Mouse (Mus musculus) stomach, embryonic 14.5 days (tissue): ENCODE data around the gene Cnnm3. TPM values are rescaled to one million over a fixed set of nuclear protein-coding genes. Genes with fewer than 3 reads are reported as not detected.

Source experiments
- ATAC-seq: fragments of 200-750 bp; cut with Nextera tagmentation; 2 replicates; pipeline ENCODE4 v1.8.0; 2017; ENCODE audit warnings: low read depth, moderate TSS enrichment; ENCODE audit not compliant: insufficient number of reproducible peaks, insufficient read depth, low FRiP score
- H3K27ac ChIP-seq: fragments of 300-500 bp; sonication (generic); 2 replicates; pipeline ENCODE4 v1.5.1; 2014; ENCODE audit warnings: mild to moderate bottlenecking, low read length, moderate library complexity, mixed read lengths
- H3K27me3 ChIP-seq: fragments of 300-500 bp; sonication (generic); 2 replicates; pipeline ENCODE4 v1.6.1; 2014; ENCODE audit warnings: low read length, control low read depth, mixed read lengths; ENCODE audit not compliant: control insufficient read depth, insufficient read depth
- H3K36me3 ChIP-seq: fragments of 300-500 bp; sonication (generic); 2 replicates; pipeline ENCODE4 v1.6.1; 2014; ENCODE audit warnings: mild to moderate bottlenecking, control low read depth, low read length, moderate library complexity, mixed read lengths; ENCODE audit not compliant: control insufficient read depth, insufficient read depth
- H3K4me1 ChIP-seq: fragments of 300-500 bp; sonication (generic); 2 replicates; pipeline ENCODE4 v1.6.1; 2014; ENCODE audit warnings: low read length, control low read depth, mixed read lengths; ENCODE audit not compliant: control insufficient read depth, insufficient read depth
- H3K4me2 ChIP-seq: fragments of 300-500 bp; sonication (generic); replicated peaks from 2 replicates; pipeline ENCODE4 v1.6.1; 2014; ENCODE audit warnings: low read depth, low read length, control low read depth
- H3K4me3 ChIP-seq: fragments of 300-500 bp; sonication (generic); 2 replicates; pipeline ENCODE4 v1.5.1; 2014; ENCODE audit warnings: low read depth, low read length, control low read depth
- H3K9ac ChIP-seq: fragments of 300-500 bp; sonication (generic); replicated peaks from 2 replicates; pipeline ENCODE4 v1.6.1; 2014; ENCODE audit warnings: low read depth, mild to moderate bottlenecking, control low read depth, low read length, moderate library complexity, mixed read lengths
- H3K9me3 ChIP-seq: fragments of 300-500 bp; sonication (generic); 2 replicates; pipeline ENCODE4 v1.6.1; 2016; ENCODE audit warnings: low read depth, low read length, control low read depth; ENCODE audit not compliant: control insufficient read depth
- WGBS: fragments of 180-500 bp; shearing (Covaris S2); extraction: QIAGEN DNeasy Blood & Tissue Kit; methylation state at CpG from one replicate; pipeline ENCODE4 v1.1.7; 2014; 5-methylcytosine and 5-hydroxymethylcytosine counted together
- polyA plus RNA-seq: library from polyadenylated mRNA; unstranded; fragments of >200 nt; fragmentation: Nextera tagmentation; extraction: Ambion mirVana; gene quantifications from 2 replicates; pipeline ENCODE4 v1.2.1, GENCODE M21; 2014

Gene Cnnm3
- polyA plus RNA-seq, 1 experiment from 2014 or later = 8.4 TPM

GRCm38 (mm10) chr1:36559256-36559655, 47.6 kb downstream of the Cnnm3 start:
- H3K4me3 ChIP-seq = peak overlapping the region; percentile 91; the same call in 1 of the 2 replicates
- H3K27me3 ChIP-seq = no peaks in the 10 kb centered on the region
- no peaks in the 10 kb centered on the region for H3K9me3 ChIP-seq
- peaks cover 13% of the 10 kb centered on the region for H3K36me3 ChIP-seq
- H3K27ac ChIP-seq = peak overlapping the region; percentile 99; the same call in 1 of the 2 replicates
- H3K9ac ChIP-seq = peak overlapping the region; percentile 96
- ATAC-seq = no peak
- H3K4me2 ChIP-seq = peak overlapping the region; percentile 82
- peaks cover 27% of the 10 kb centered on the region for H3K4me1 ChIP-seq
- WGBS = 19% methylated on average over 4 of the region's 4 CpGs

GRCm38 (mm10) chr1:36559888-36560287, 48.2 kb downstream of the Cnnm3 start:
- 60% methylated on average over 5 of the region's 5 CpGs for WGBS
- no peak overlapping the region for H3K27ac ChIP-seq
- ATAC-seq = no peak

GRCm38 (mm10) chr1:36560903-36561302, 49.2 kb downstream of the Cnnm3 start:
- peaks cover 11% of the 10 kb centered on the region; the same call in 1 of the 2 replicates for H3K4me1 ChIP-seq
- WGBS = 53% methylated on average over 6 of the region's 6 CpGs
- H3K27ac ChIP-seq = no peak overlapping the region
- no peaks in the 10 kb centered on the region for H3K27me3 ChIP-seq
- no peak overlapping the region for H3K9ac ChIP-seq
- H3K36me3 ChIP-seq = no peaks in the 10 kb centered on the region
- H3K4me3 ChIP-seq = no peak overlapping the region
- no peak for ATAC-seq
- H3K4me2 ChIP-seq = no peak overlapping the region
- H3K9me3 ChIP-seq = no peaks in the 10 kb centered on the region

More at GRCm38 (mm10) chr1:36559888-36560287, 48.2 kb downstream of the Cnnm3 start:
- Histone ChIP-seq H3K27me3 (no peaks in the 10 kb centered on the region), H3K4me2 (no peak overlapping the region), H3K9me3 (no peaks in the 10 kb centered on the region), H3K9ac (no peak overlapping the region), H3K36me3 (peaks cover 7% of the 10 kb centered on the region; the same call in 1 of the 2 replicates), H3K4me1 (peaks cover 20% of the 10 kb centered on the region), H3K4me3 (no peak overlapping the region)

GRCm38 (mm10) chr1:36562388-36562787, 50.7 kb downstream of the Cnnm3 start:
- Histone ChIP-seq H3K9me3 (no peaks in the 10 kb centered on the region), H3K4me1 (peaks cover 11% of the 10 kb centered on the region; the same call in 1 of the 2 replicates)

GRCm38 (mm10) chr1:36563197-36563596, 51.5 kb downstream of the Cnnm3 start:
- no peaks in the 10 kb centered on the region for H3K36me3 ChIP-seq
- H3K9me3 ChIP-seq = no peaks in the 10 kb centered on the region
- no peak overlapping the region for H3K4me2 ChIP-seq
- ATAC-seq = no peak
- H3K27me3 ChIP-seq = no peaks in the 10 kb centered on the region
- no peak overlapping the region for H3K27ac ChIP-seq
- no peak overlapping the region for H3K9ac ChIP-seq
- 70% methylated on average over 2 of the region's 2 CpGs for WGBS
- H3K4me3 ChIP-seq = no peak overlapping the region
- H3K4me1 ChIP-seq = peaks cover 15% of the 10 kb centered on the region

More at GRCm38 (mm10) chr1:36562388-36562787, 50.7 kb downstream of the Cnnm3 start:
- WGBS = 65% methylated on average over 4 of the region's 4 CpGs
- Histone ChIP-seq H3K9ac (no peak overlapping the region), H3K36me3 (no peaks in the 10 kb centered on the region), H3K4me3 (no peak overlapping the region), H3K27me3 (no peaks in the 10 kb centered on the region), H3K4me2 (no peak overlapping the region), H3K27ac (no peak overlapping the region)
- ATAC-seq = no peak

GRCm38 (mm10) chr1:36563632-36564031, 52.0 kb downstream of the Cnnm3 start:
- no peaks in the 10 kb centered on the region for H3K27me3 ChIP-seq
- no peak overlapping the region for H3K4me3 ChIP-seq
- H3K9ac ChIP-seq = no peak overlapping the region
- H3K4me2 ChIP-seq = no peak overlapping the region
- no peak for ATAC-seq
- H3K4me1 ChIP-seq = peaks cover 17% of the 10 kb centered on the region
- H3K36me3 ChIP-seq = no peaks in the 10 kb centered on the region
- H3K9me3 ChIP-seq = no peaks in the 10 kb centered on the region
- WGBS = 65% methylated on average over 4 of the region's 4 CpGs
- H3K27ac ChIP-seq = no peak overlapping the region

GRCm38 (mm10) chr1:36564101-36564500, 52.4 kb downstream of the Cnnm3 start:
- H3K27me3 ChIP-seq = no peaks in the 10 kb centered on the region
- ATAC-seq = no peak
- H3K4me3 ChIP-seq = no peak overlapping the region
- H3K4me1 ChIP-seq = peaks cover 14% of the 10 kb centered on the region
- H3K9me3 ChIP-seq = no peaks in the 10 kb centered on the region
- H3K9ac ChIP-seq = no peak overlapping the region
- no peak overlapping the region for H3K4me2 ChIP-seq
- 72% methylated on average over 6 of the region's 6 CpGs for WGBS
- no peak overlapping the region for H3K27ac ChIP-seq
- no peaks in the 10 kb centered on the region for H3K36me3 ChIP-seq

GRCm38 (mm10) chr1:36566425-36566824, 54.8 kb downstream of the Cnnm3 start:
- H3K9me3 ChIP-seq = no peaks in the 10 kb centered on the region
- no peaks in the 10 kb centered on the region for H3K36me3 ChIP-seq
- no peaks in the 10 kb centered on the region for H3K27me3 ChIP-seq
- H3K27ac ChIP-seq = no peak overlapping the region
- H3K4me3 ChIP-seq = no peak overlapping the region
- WGBS = 24% methylated on average over 2 of the region's 2 CpGs
- peaks cover 17% of the 10 kb centered on the region for H3K4me1 ChIP-seq
- H3K9ac ChIP-seq = no peak overlapping the region
- no peak overlapping the region for H3K4me2 ChIP-seq
- ATAC-seq = no peak
